Mouse (Mus musculus) telencephalon, adult 2 months (tissue): ENCODE data around the gene Tmed1.
A peak's percentile ranks its signal among the peaks of the same experiment; 100 is the strongest.
"Not testable (repeated sequence)": the region's sequence is repeated elsewhere in the genome, so short reads cannot be mapped to it uniquely, and the experiment has no call there.

ENCODE experiments used
- DNase-seq: peaks from one replicate; pipeline ENCODE4 v3.0.0-alpha.2; 2011; ENCODE audit warnings: low read depth, low spot score

Gene Tmed1

GRCm38 (mm10) chr9:21509772-21510688 is at the start of gene Tmed1:
Gene Tmed1 (minus strand): TSS chr9:21510252.
- peak; percentile 98 for DNase-seq

DNA sequence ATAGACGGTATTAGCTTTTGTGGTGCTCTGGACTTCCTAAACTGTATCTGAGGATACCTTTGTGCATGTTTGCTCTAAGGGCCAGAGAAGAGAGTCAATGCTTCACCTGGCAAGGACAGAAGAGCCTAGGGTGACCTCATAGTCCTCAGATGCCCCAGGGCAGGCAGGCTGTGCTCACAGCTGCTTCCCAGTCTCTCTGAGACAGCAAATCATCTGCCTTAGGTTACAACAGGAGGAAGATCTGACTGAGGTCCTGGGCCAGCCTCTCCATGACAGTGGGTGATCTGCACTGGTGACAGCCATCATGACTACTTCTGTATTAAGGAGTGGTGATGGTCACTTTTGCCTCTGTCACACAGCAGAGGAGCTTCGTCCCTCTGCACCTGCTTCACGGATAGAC is 49.1 kb upstream of the Tmed1 start:
- DNase-seq: no peak

DNA sequence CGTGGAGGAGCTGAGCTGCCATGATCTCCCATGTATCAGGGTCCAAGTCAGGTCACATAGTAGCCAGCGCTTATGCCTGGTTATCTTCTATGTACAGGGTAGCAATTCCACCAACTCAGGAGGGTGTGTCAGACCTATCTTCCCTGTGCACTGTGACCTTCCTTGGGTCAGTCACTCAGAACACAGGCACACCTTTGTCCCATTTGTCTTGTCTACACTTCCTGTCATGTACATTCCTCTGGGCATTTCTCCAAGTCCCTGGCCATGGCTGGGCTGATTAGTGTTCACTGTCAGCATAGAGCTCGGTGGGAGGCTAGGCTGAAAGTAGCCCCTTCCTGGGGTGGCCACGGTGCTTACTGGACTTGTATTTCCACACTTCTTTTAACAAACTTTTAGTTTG is 48.3 kb upstream of the Tmed1 start:
- no peak for DNase-seq

- no peak for DNase-seq
These were observed 47.5 kb upstream of the Tmed1 start for GRCm38 (mm10) chr9:21557556-21557955.

GRCm38 (mm10) chr9:21556996-21557395 is 46.9 kb upstream of the Tmed1 start:
- DNase-seq: no peak

DNA sequence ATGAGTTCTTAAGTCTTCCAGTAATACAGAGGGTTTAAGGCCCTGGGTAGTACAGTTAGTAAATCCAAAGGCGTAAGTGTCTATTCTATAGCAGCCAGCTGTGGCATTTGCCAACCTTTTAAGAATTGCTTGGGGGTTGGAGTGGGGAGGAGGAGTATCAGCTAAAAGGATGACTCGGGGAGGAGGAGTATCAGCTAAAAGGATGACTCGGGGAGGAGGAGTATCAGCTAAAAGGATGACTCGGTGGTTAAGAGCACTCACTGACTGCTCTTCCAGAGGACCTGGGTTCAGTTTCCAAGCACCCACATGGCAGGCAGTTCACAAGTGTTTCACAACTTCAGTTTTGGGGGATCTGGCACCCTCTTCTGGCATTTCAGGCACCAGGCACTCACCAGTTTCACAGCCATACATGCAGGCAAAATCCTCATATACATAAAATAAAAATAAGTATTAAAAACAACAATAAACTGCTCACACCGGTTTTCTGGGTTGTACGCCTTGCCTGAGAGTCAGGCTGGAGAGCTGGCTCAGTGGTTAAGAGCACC is 45.2 kb upstream of the Tmed1 start:
- no peak for DNase-seq

DNA sequence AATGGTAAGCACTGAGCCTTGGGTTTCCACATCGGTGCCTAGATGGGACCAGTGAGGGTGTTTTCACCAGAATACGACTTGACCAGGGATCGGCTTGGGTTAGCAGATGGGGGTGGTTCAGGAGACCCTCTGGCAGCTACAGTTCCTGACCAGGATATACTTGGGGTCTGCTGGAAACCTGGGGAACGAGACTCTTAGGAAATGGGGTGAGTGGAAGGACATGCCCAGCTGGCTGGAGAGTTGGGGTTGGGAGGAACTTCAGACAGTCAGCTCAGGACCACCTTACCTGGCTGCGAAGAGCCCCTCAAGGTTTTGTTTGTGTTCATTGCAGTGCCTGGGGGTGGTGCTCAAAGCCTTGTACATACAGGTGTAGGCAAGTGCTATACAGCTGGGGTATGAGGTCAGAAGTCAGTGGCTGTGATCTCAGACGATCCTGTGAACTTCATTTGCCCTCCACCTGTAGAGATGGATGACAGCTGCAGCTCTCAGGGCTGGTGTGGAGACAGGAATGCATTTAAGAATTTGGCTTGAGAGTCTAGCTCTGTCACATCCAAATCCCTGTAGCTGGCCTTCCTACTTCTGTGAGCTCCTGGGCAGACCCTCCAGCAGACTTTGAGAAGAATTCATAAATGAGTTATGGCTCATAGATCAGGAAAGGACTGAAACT is 43.7 kb upstream of the Tmed1 start:
- DNase-seq: no peak

DNA sequence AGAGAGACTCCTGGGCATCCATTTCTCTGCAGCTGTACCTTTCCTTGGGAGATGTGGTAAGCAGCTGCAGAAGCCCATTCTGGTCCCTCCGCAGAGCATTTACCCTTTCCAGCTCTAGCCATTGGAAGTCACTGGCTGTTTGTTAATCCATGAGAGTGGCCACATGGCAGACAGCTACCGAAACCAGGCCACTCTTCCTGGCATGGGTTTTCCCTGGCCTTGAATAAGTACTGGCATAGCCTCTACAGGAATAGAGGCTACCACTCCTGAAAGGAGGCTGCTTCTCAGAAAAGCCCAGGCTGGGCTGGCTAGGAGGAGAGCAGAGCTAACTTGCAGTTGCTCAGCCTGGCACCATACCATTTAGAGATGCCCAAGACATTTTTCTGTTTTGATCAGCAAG is 41.0 kb upstream of the Tmed1 start:
- DNase-seq: no peak

GRCm38 (mm10) chr9:21547075-21547941 is 37.3 kb upstream of the Tmed1 start:
- DNase-seq: no peak

- DNase-seq: no peak
These were observed 36.7 kb upstream of the Tmed1 start, which contains the start of gene Carm1 for GRCm38 (mm10) chr9:21546789-21547074. Gene Carm1 (plus strand): TSS chr9:21546894.

- peak; percentile 96 for DNase-seq
These were observed 36.1 kb upstream of the Tmed1 start for GRCm38 (mm10) chr9:21545916-21546788.

DNA sequence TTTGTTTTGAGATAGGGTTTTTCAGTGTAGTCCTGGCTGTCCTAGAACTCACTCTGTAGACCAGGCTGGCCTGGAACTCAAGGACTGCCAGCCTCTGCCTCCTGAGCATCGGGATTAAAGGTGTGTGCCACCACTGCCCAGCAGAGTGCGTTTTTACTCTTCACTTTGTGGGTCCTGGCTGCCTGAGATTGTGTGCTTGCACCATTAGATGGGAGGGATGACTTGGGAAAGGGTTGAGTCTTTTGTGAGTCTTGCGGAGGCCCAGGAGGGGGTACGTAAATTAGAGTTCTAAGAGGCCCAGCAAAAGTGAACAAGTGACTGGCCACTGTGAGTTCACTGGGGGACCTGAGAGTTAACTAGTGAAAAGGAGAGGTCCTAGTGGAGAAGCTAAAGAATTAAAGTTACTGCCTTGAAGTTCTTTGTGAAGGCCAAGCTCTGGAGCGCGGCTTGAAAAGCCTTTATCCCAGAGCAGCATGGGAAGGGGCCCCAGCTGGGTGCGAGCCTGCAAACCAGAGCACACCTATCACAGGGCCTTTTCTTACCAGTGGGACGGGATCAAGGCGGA is 35.4 kb upstream of the Tmed1 start:
- DNase-seq: no peak

GRCm38 (mm10) chr9:21542001-21542400 is 31.9 kb upstream of the Tmed1 start:
- DNase-seq: not testable (repeated sequence)

DNA sequence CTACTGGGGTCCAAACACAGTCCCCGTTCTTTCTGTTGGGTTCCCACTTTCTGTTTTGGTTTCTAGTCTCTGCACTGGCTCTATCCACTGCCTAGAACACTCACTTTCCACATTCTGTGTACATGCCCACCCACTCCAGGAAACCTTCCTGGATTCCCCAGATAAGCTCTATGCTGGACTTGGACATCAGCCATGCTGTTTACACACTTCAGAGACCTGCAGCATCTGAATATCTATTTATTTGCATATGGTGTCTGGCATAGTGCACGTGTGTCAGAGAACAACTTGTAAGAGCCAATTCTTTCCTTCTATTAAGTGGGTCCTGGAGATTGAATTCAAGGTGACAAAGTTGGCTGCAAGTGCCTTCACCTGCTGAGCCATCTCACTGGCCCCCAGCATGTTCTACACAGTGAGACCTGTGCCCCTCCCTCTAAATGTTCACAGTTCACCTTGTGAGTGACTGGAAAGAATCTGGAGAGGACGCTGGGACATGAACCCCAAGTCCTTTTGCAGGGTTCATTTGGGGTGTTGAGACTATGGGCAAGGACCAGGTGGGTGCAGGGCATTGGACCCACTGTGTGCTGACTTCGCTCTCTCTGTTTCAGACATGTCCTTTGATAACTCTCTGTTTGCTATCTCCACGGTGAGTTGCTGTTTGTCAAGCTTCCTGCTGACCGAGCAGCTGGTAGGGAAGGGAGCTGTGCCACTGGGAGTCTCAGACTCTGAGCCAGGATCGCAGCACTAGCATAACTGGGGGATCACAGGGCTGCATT is 30.1 kb upstream of the Tmed1 start:
- DNase-seq: no peak

DNA sequence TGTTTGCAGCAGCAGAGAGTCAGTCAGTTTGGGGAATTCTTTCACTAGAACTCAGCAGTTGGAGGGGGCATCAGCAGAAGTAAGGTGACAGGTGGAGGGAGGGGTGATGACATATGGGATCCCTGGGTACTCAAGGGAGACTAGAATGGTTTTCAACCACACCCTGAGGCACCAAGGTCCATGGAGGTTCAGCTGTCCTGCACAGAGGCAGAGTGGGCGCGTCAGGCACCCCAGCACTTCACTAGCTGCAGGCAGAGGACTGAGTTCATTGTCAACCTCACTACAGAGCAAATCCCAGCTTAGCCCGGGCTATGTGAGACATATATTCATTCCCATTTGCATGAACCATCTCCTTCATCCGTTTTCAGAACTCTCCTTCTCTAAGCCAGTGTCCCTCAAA is 27.0 kb upstream of the Tmed1 start:
- DNase-seq: no peak

DNA sequence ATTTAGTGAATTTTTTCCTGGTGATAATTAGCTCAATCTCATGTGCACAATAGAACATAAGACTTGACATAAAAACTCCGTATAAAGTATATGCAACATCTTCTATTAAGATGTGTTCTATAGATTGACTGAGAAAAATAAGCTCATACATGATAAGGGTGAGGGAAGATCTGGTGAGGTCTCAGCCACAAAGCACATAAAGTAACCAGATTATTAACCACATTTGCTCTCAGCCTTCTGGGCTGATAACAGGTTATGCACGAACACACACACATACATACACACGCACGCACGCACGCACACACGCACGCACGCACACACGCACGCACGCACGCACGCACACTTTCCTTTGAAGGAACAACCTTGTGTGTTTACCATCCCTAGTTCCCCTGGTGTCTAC is 26.4 kb upstream of the Tmed1 start:
- no peak for DNase-seq

DNA sequence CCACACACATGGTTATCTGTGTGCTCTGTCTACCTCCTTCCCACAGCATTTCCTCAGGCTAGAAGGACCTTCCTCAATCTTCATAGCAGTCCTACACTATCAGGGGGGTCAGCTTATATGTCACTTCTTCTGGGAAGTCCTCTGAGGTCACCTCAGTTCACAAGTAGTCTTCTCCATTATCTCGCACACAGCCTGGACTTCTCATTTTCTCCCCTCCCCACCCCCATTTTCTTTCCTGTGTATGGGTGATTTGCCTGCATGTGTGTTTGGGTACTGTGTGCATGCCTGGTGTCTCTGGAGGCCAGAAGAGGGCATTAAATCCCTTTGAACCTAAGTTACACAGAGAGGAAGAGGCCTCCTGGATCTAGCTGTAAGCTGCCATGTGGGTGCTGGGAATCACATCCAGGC is 17.9 kb upstream of the Tmed1 start:
- DNase-seq: no peak

DNA sequence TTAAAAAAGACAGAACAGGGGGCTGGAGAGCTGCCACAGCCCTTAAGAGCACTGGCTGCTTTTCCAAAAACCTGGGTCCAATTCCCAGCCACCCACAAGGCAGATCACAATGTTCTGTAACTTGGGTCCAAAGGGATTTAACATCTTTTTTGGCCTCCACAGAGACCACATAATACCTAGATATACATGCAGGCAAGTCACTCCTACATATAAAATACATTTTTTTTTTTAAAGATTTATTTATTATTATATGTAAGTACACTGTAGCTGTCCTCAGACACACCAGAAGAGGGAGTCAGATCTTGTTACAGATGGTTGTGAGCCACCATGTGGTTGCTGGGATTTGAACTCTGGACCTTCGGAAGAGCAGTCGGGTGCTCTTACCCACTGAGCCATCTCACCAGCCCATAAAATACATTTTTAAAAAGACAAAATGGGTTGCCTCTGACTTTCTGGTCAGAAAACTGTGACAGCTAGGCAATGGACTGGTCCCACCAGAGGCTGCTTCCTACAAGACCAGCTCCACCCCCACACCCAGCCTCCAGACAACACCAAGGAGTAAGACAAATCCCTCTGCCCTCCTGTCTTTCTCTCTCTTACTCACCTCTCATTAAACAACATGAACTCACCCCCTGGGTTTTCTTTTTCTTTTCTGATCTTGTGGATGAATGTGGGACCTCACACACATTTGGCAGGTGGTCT is 17.2 kb upstream of the Tmed1 start:
- no peak for DNase-seq

- DNase-seq: no peak
These were observed 16.5 kb upstream of the Tmed1 start for GRCm38 (mm10) chr9:21526634-21526944.
